In the genomic region with DNA sequence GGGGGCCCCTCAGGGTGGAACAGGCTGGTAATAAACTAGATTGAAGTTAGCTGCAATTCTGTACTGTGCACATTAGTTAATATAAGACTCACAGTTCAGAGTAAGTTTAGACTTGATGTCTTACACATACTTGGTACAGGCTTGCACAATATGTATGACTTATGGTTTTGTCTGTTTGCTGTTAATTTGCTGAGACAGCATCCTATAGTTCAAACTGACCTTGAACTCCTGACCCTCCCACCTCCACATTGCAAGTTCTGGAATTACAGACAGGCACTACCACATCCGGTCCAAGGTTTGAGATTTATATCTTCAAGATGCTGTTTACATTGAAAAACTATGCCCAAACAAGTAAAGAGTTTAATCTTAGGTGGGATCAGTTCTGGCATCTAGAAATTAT, we compare ENCODE assay signal across 23 mouse cellular contexts. TPM values are rescaled to one million over a fixed set of nuclear protein-coding genes. Genes with fewer than 3 reads are reported as not detected.
DNase-seq lines count a peak whose midpoint lies in the region; ATAC-seq and TF ChIP-seq lines count a peak whose summit lies in the region.
"Had no signal": no experiment of that assay in that cellular context is flagged by ENCODE, and none has a peak within 500 bp of the region (broad histone marks: within the 10 kb centered on the region; RNA-seq: fewer than 3 reads in every experiment).

No protein-coding gene starts in this region.

- H3K27me3 ChIP-seq in intestine, embryonic 14.5 days (replicated peaks; ENCODE audit: control insufficient read depth, insufficient read depth, low read length): no peaks in the 10 kb centered on the region
- no peaks in the 10 kb centered on the region for H3K27me3 ChIP-seq in intestine, embryonic 15.5 days (replicated peaks)
- H3K27me3 ChIP-seq in embryonic facial prominence, embryonic 13.5 days: no peaks in the 10 kb centered on the region
- no peaks in the 10 kb centered on the region for H3K27me3 ChIP-seq in heart, adult 2 months (ENCODE audit: control insufficient read depth, insufficient read depth, low read length)
- H3K27me3 ChIP-seq: forebrain, embryonic 13.5 days; hindbrain, embryonic 12.5 days had no signal

- H3K27ac ChIP-seq in intestine, embryonic 14.5 days (ENCODE audit: low read depth): no peak overlapping the region
- no peak overlapping the region for H3K27ac ChIP-seq in intestine, embryonic 15.5 days
- no peak overlapping the region for H3K27ac ChIP-seq in embryonic facial prominence, embryonic 13.5 days
- no peak overlapping the region for H3K27ac ChIP-seq in heart, adult 2 months
- H3K27ac ChIP-seq: forebrain, embryonic 13.5 days; gastrocnemius, adult 2 months; heart, embryonic 10.5 days; hindbrain, embryonic 12.5 days had no signal

- TF ChIP-seq EP300 in heart, adult 2 months (IDR thresholded peaks at IDR 0.05; ENCODE audit: insufficient read depth, low read depth, low read length): no peak

- H3K4me3 ChIP-seq in intestine, embryonic 14.5 days (ENCODE audit: low read depth, low read length): no peak overlapping the region
- no peak overlapping the region for H3K4me3 ChIP-seq in intestine, embryonic 15.5 days (replicated peaks)
- H3K4me3 ChIP-seq in embryonic facial prominence, embryonic 13.5 days: no peak overlapping the region
- H3K4me3 ChIP-seq in heart, adult 2 months: no peak overlapping the region
- H3K4me3 ChIP-seq: forebrain, embryonic 13.5 days; gastrocnemius, adult 2 months; heart, embryonic 10.5 days; hindbrain, embryonic 12.5 days had no signal

- H3K4me2 ChIP-seq in intestine, embryonic 14.5 days (ENCODE audit: low read length): no peak overlapping the region
- H3K4me2 ChIP-seq in intestine, embryonic 15.5 days (replicated peaks): no peak overlapping the region
- no peak overlapping the region for H3K4me2 ChIP-seq in embryonic facial prominence, embryonic 13.5 days
- H3K4me2 ChIP-seq: forebrain, embryonic 13.5 days; hindbrain, embryonic 12.5 days had no signal

- WGBS in intestine, embryonic 14.5 days: 29% methylated on average over 1 of the region's 1 CpGs
- 25% methylated on average over 1 of the region's 1 CpGs for WGBS in intestine, embryonic 15.5 days
- 36% methylated on average over 1 of the region's 1 CpGs for WGBS in embryonic facial prominence, embryonic 13.5 days
- WGBS in heart, adult 2 months: 58% methylated on average over 1 of the region's 1 CpGs

- DNase-seq in intestine, embryonic 14.5 days (ENCODE audit: low spot score): no peak
- peak; percentile 12 for DNase-seq in urinary bladder, postnatal 14 days (ENCODE audit: low spot score)
- DNase-seq in urinary bladder, postnatal 36 days (ENCODE audit: low spot score in 2 of 2): no peak
- no peak for DNase-seq in heart, adult 2 months
- DNase-seq: adrenal gland, postnatal 10 days; cerebellum, adult 2 months; cerebellum, postnatal 10 days; forebrain, postnatal 0 days; gastrocnemius, adult 2 months; gastrocnemius, postnatal 25 days; heart, adult 11 months; heart, postnatal 10 days; heart, postnatal 4 days; kidney, adult 2 months had no signal

- ATAC-seq in intestine, embryonic 14.5 days (replicated peaks; ENCODE audit: low FRiP score, low TSS enrichment, low read depth): 0 out of 2 replicates have a peak, but pooled peaks have one; percentile 35
- ATAC-seq in intestine, embryonic 15.5 days: no peak
- 0 out of 2 replicates have a peak, but pooled peaks have one; percentile 26 for ATAC-seq in embryonic facial prominence, embryonic 13.5 days (ENCODE audit: insufficient number of reproducible peaks, insufficient read depth, low FRiP score, low TSS enrichment, low read depth)
- no peak for ATAC-seq in cerebellum, adult (ENCODE audit: insufficient number of reproducible peaks, low FRiP score, low TSS enrichment)
- ATAC-seq: forebrain, embryonic 13.5 days; forebrain, postnatal 0 days; hindbrain, embryonic 16.5 days; inflammation-experienced regulatory T-cells, adult 6 months had no signal

- TF ChIP-seq CTCF in heart, adult 2 months (IDR thresholded peaks at IDR 0.05): no peak

- no peaks in the 10 kb centered on the region for H3K36me3 ChIP-seq in intestine, embryonic 14.5 days (ENCODE audit: control insufficient read depth, insufficient read depth, low read length)
- no peaks in the 10 kb centered on the region for H3K36me3 ChIP-seq in intestine, embryonic 15.5 days
- H3K36me3 ChIP-seq in embryonic facial prominence, embryonic 13.5 days: no peaks in the 10 kb centered on the region
- H3K36me3 ChIP-seq in heart, adult 2 months (ENCODE audit: control insufficient read depth, insufficient read depth, low read length): no peaks in the 10 kb centered on the region
- H3K36me3 ChIP-seq: G1E; heart, embryonic 10.5 days; hindbrain, embryonic 12.5 days had no signal

- no peaks in the 10 kb centered on the region for H3K9me3 ChIP-seq in intestine, embryonic 14.5 days (ENCODE audit: control insufficient read depth, low read length)
- no peaks in the 10 kb centered on the region for H3K9me3 ChIP-seq in intestine, embryonic 15.5 days
- no peaks in the 10 kb centered on the region for H3K9me3 ChIP-seq in embryonic facial prominence, embryonic 13.5 days
- H3K9me3 ChIP-seq: forebrain, embryonic 13.5 days; heart, embryonic 10.5 days; hindbrain, embryonic 12.5 days had no signal

- no peaks in the 10 kb centered on the region for H3K79me2 ChIP-seq in heart, adult 2 months (replicated peaks; ENCODE audit: control insufficient read depth, insufficient read depth, low read length)

- no peak for TF ChIP-seq POLR2A in heart, adult 2 months (IDR thresholded peaks at IDR 0.05; ENCODE audit: insufficient read depth, low read depth, low read length)

- intact Hi-C loops in heart, adult 2 months (cut with DNase I): no loop called here

- no peak overlapping the region for H3K9ac ChIP-seq in intestine, embryonic 14.5 days (ENCODE audit: low read length)
- H3K9ac ChIP-seq in intestine, embryonic 15.5 days: no peak overlapping the region
- H3K9ac ChIP-seq in embryonic facial prominence, embryonic 13.5 days: no peak overlapping the region
- no peak overlapping the region for H3K9ac ChIP-seq in heart, adult 2 months (ENCODE audit: low read depth, low read length)
- H3K9ac ChIP-seq: forebrain, embryonic 13.5 days; forebrain, postnatal 0 days; hindbrain, embryonic 12.5 days had no signal

- no peaks in the 10 kb centered on the region; the same call in 1 of the 2 replicates for H3K4me1 ChIP-seq in intestine, embryonic 14.5 days (replicated peaks; ENCODE audit: control insufficient read depth, insufficient read depth, low read length)
- H3K4me1 ChIP-seq in intestine, embryonic 15.5 days (replicated peaks): no peaks in the 10 kb centered on the region
- peaks cover 8% of the 10 kb centered on the region for H3K4me1 ChIP-seq in embryonic facial prominence, embryonic 13.5 days
- H3K4me1 ChIP-seq in heart, adult 2 months (ENCODE audit: control insufficient read depth, insufficient read depth, low read length): no peaks in the 10 kb centered on the region; the same call in 1 of the 2 replicates
- H3K4me1 ChIP-seq: forebrain, embryonic 13.5 days; heart, embryonic 10.5 days had no signal

RNA-seq across cellular contexts. Expression of a gene that starts 4.7 kb away (rescaled TPM):
- polyA plus RNA-seq in intestine, embryonic 14.5 days (2014; fragmentation: Nextera tagmentation; extraction: Ambion mirVana): 39.1 and 46.3 TPM in 2 replicates
- polyA plus RNA-seq in intestine, embryonic 15.5 days (2015; fragmentation: Nextera tagmentation; extraction: Ambion mirVana): 31.3 and 39.5 TPM in 2 replicates
- polyA plus RNA-seq in embryonic facial prominence, embryonic 13.5 days (2015; fragmentation: Nextera tagmentation; extraction: Ambion mirVana): 18.4 and 19.8 TPM in 2 replicates
- total RNA-seq in heart, adult 2 months (2021): 1 to 10 TPM; 2.3 to 3.2 TPM
- polyA plus RNA-seq in heart, adult 2 months (2012; rRNA removed): 1.1 and 2.7 TPM in 2 replicates
- polyA plus RNA-seq: G1E had no signal

Comparison
In these comparisons a context has a peak if more than half of its experiments do, and no peak if none do; other contexts are left out.
1. ATAC-seq: peak in intestine, embryonic 14.5 days (single experiment) and embryonic facial prominence, embryonic 13.5 days (single experiment); none in intestine, embryonic 15.5 days (single experiment) and cerebellum, adult (single experiment).